Comparison of ENCODE assay signal across 9 mouse cellular contexts in genomic region chr5:148708014-148708741, GRCm38 (mm10).
DNase-seq lines count a peak whose midpoint lies in the region; ATAC-seq and TF ChIP-seq lines count a peak whose summit lies in the region.
"Had no signal": no experiment of that assay in that cellular context is flagged by ENCODE, and none has a peak within 500 bp of the region (broad histone marks: within the 10 kb centered on the region; RNA-seq: fewer than 3 reads in every experiment).

No protein-coding gene starts in this region.

- H3K27me3 ChIP-seq in liver, embryonic 11.5 days (replicated peaks; ENCODE audit: control insufficient read depth, insufficient read depth, low read length): no peaks in the 10 kb centered on the region
- H3K27me3 ChIP-seq in liver, embryonic 12.5 days (replicated peaks): peaks cover 30% of the 10 kb centered on the region
- no peaks in the 10 kb centered on the region for H3K27me3 ChIP-seq in heart, embryonic 16.5 days (ENCODE audit: control insufficient read depth, insufficient read depth, low read length)
- H3K27me3 ChIP-seq in stomach, postnatal 0 days (ENCODE audit: control insufficient read depth, insufficient read depth, low read length): no peaks in the 10 kb centered on the region

- DNase-seq in liver, embryonic 11.5 days (ENCODE audit: low spot score): no peak
- peak; percentile 77 for DNase-seq in brain, adult 2 months (ENCODE audit: low read depth, low spot score)
- peak; percentile 40 for DNase-seq in lung, postnatal 10 days
- DNase-seq in stomach, postnatal 0 days (ENCODE audit: low spot score): peak; percentile 32
- no peak for DNase-seq in kidney, adult 9 months
- DNase-seq in ovary, adult 18-20 months (ENCODE audit: low spot score): no peak

- H3K36me3 ChIP-seq in liver, embryonic 11.5 days (ENCODE audit: control insufficient read depth, insufficient read depth, low read length): no peaks in the 10 kb centered on the region
- H3K36me3 ChIP-seq in liver, embryonic 12.5 days: no peaks in the 10 kb centered on the region
- no peaks in the 10 kb centered on the region for H3K36me3 ChIP-seq in heart, embryonic 16.5 days (ENCODE audit: control insufficient read depth, insufficient read depth)
- H3K36me3 ChIP-seq in stomach, postnatal 0 days (ENCODE audit: control insufficient read depth, insufficient read depth, low read length): no peaks in the 10 kb centered on the region
- H3K36me3 ChIP-seq: liver, embryonic 15.5 days had no signal

- WGBS in liver, embryonic 11.5 days: 36% methylated on average over 11 of the region's 11 CpGs
- WGBS in liver, embryonic 12.5 days (ENCODE audit: insufficient replicate concordance): 29% methylated on average over 11 of the region's 11 CpGs
- WGBS in heart, embryonic 16.5 days: 19% methylated on average over 11 of the region's 11 CpGs
- 32% methylated on average over 11 of the region's 11 CpGs for WGBS in stomach, postnatal 0 days

- H3K9me3 ChIP-seq in liver, embryonic 11.5 days (ENCODE audit: control insufficient read depth, low read length): no peaks in the 10 kb centered on the region
- no peaks in the 10 kb centered on the region for H3K9me3 ChIP-seq in liver, embryonic 12.5 days (replicated peaks)
- no peaks in the 10 kb centered on the region for H3K9me3 ChIP-seq in heart, embryonic 16.5 days (replicated peaks; ENCODE audit: control insufficient read depth, low read length)
- no peaks in the 10 kb centered on the region for H3K9me3 ChIP-seq in stomach, postnatal 0 days (ENCODE audit: control insufficient read depth, low read length)
- H3K9me3 ChIP-seq: liver, embryonic 15.5 days had no signal

- peak overlapping the region; percentile 3; the same call in 1 of the 2 replicates for H3K27ac ChIP-seq in liver, embryonic 11.5 days (ENCODE audit: low read depth, low read length)
- no peak overlapping the region for H3K27ac ChIP-seq in liver, embryonic 12.5 days
- H3K27ac ChIP-seq in heart, embryonic 16.5 days (ENCODE audit: low read length): peak overlapping the region; percentile 34; the same call in 1 of the 2 replicates
- H3K27ac ChIP-seq in stomach, postnatal 0 days (replicated peaks): peak overlapping the region; percentile 53; the same call in 1 of the 2 replicates
- H3K27ac ChIP-seq: liver, embryonic 15.5 days had no signal

- H3K4me3 ChIP-seq in liver, embryonic 11.5 days (ENCODE audit: low read depth, low read length): no peak overlapping the region
- H3K4me3 ChIP-seq in liver, embryonic 12.5 days: no peak overlapping the region
- no peak overlapping the region for H3K4me3 ChIP-seq in heart, embryonic 16.5 days (ENCODE audit: low read length)
- no peak overlapping the region for H3K4me3 ChIP-seq in stomach, postnatal 0 days (ENCODE audit: low read depth, low read length)
- H3K4me3 ChIP-seq: liver, embryonic 15.5 days had no signal

- H3K9ac ChIP-seq in liver, embryonic 11.5 days (ENCODE audit: low read depth, low read length): no peak overlapping the region
- H3K9ac ChIP-seq in liver, embryonic 12.5 days: no peak overlapping the region
- no peak overlapping the region for H3K9ac ChIP-seq in heart, embryonic 16.5 days (ENCODE audit: low read length)
- no peak overlapping the region for H3K9ac ChIP-seq in stomach, postnatal 0 days (ENCODE audit: low read length)
- H3K9ac ChIP-seq: liver, embryonic 15.5 days had no signal

- ATAC-seq in liver, embryonic 11.5 days (replicated peaks; ENCODE audit: low FRiP score): no peak
- ATAC-seq in liver, embryonic 12.5 days: no peak
- ATAC-seq in heart, embryonic 16.5 days (replicated peaks; ENCODE audit: extremely low read depth, insufficient read depth, low FRiP score): peak; percentile 46; the same call in 1 of the 2 replicates
- peak; percentile 77 for ATAC-seq in stomach, postnatal 0 days (ENCODE audit: low FRiP score, low TSS enrichment)

- no peak overlapping the region for H3K4me2 ChIP-seq in liver, embryonic 11.5 days
- H3K4me2 ChIP-seq in liver, embryonic 12.5 days: no peak overlapping the region
- no peak overlapping the region for H3K4me2 ChIP-seq in heart, embryonic 16.5 days (ENCODE audit: low read depth, low read length)
- H3K4me2 ChIP-seq in stomach, postnatal 0 days (replicated peaks; ENCODE audit: low read depth): no peak overlapping the region
- H3K4me2 ChIP-seq: liver, embryonic 15.5 days had no signal

- H3K4me1 ChIP-seq in liver, embryonic 11.5 days (replicated peaks; ENCODE audit: control insufficient read depth, insufficient read depth, low read length): peaks cover 2% of the 10 kb centered on the region; the same call in 1 of the 2 replicates
- H3K4me1 ChIP-seq in liver, embryonic 12.5 days: peaks cover 16% of the 10 kb centered on the region
- peaks cover 19% of the 10 kb centered on the region for H3K4me1 ChIP-seq in heart, embryonic 16.5 days (ENCODE audit: control insufficient read depth, insufficient read depth, low read length)
- no peaks in the 10 kb centered on the region for H3K4me1 ChIP-seq in stomach, postnatal 0 days (replicated peaks; ENCODE audit: control insufficient read depth, insufficient read depth)
- H3K4me1 ChIP-seq: liver, embryonic 15.5 days had no signal

- no peak for TF ChIP-seq CTCF in stomach, postnatal 0 days (IDR thresholded peaks at IDR 0.05; ENCODE audit: low read depth)

- no peak for TF ChIP-seq EP300 in stomach, postnatal 0 days (optimal IDR thresholded peaks at IDR 0.05)

Comparison
In these comparisons a context has a peak if more than half of its experiments do, and no peak if none do; other contexts are left out.
1. ATAC-seq: peak in heart, embryonic 16.5 days (single experiment) and stomach, postnatal 0 days (single experiment); none in liver, embryonic 11.5 days (single experiment) and liver, embryonic 12.5 days (single experiment).
2. DNase-seq: peak in brain, adult 2 months (single experiment), lung, postnatal 10 days (single experiment) and stomach, postnatal 0 days (single experiment); none in liver, embryonic 11.5 days (single experiment), kidney, adult 9 months (single experiment) and ovary, adult 18-20 months (single experiment).